Mouse (Mus musculus) liver, embryonic 14.5 days (tissue): ENCODE data around the gene Tmem189.

Source experiments
- CTCF ChIP-seq: IDR thresholded peaks from 2 replicates; pipeline ENCODE4 v1.5.1; 2016; ENCODE audit warnings: antibody characterized with exemption, low read depth, control low read depth
- EP300 ChIP-seq: IDR thresholded peaks from 2 replicates; pipeline ENCODE4 v1.6.1; 2016; ENCODE audit warnings: antibody characterized with exemption, low read depth

DNA sequence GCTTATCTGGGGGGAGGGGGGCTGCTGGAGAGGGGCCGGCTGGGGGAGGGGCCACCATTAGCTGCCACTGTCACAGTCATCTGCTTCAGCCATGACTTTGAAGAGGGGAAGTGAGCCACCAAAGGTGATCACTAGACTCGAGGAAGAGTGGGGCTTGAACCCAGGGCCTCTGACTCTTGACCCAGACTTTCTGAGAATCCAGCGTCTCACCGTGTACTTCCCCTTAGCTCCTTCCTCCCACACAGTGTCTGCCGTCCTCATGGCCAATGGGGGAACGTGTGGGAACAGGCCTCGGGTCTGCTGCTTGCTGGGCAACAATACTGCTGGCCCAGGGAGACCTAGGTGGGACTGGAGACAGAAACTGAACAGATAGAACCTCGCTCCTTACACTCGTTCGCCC, 45.2 kb upstream of the Tmem189 start:
- TF ChIP-seq CTCF (no peak), EP300 (no peak)
